Mouse (Mus musculus) heart, embryonic 14.5 days (tissue): ENCODE results near the gene BC051142. TPM values are rescaled to one million over a fixed set of nuclear protein-coding genes. Genes with fewer than 3 reads are reported as not detected.

Experiments used
- ATAC-seq: fragments of 200-750 bp; cut with Nextera tagmentation; 2 replicates; pipeline ENCODE4 v1.8.0; 2017; ENCODE audit warnings: low read depth, moderate TSS enrichment; ENCODE audit not compliant: insufficient number of reproducible peaks, insufficient read depth, low FRiP score
- H3K27ac ChIP-seq, 2 experiments: fragments of 200-500 bp in 1 of 2; fragments of 300-500 bp in 1 of 2; sonication (generic) in 1 of 2; replicated peaks in 1 of 2; 2 replicates each; pipeline ENCODE4 v1.5.1; 2012 to 2014; ENCODE audit warnings: low read depth in 2 of 2, low read length in 2 of 2, control low read depth in 1 of 2, mild to moderate bottlenecking in 1 of 2, mixed read lengths in 1 of 2; ENCODE audit not compliant: control insufficient read depth in 1 of 2, insufficient read depth in 1 of 2
- H3K27me3 ChIP-seq: fragments of 300-500 bp; sonication (generic); 2 replicates; pipeline ENCODE4 v1.6.1; 2014; ENCODE audit warnings: mild to moderate bottlenecking, low read length, control low read depth; ENCODE audit not compliant: control insufficient read depth, insufficient read depth
- H3K36me3 ChIP-seq: fragments of 300-500 bp; sonication (generic); 2 replicates; pipeline ENCODE4 v1.6.1; 2014; ENCODE audit warnings: mild to moderate bottlenecking, control low read depth, low read length, mixed read lengths; ENCODE audit not compliant: control insufficient read depth, insufficient read depth
- H3K4me1 ChIP-seq, 2 experiments: fragments of 200-500 bp in 1 of 2; fragments of 300-500 bp in 1 of 2; sonication (generic) in 1 of 2; 2 replicates each; pipeline ENCODE4 v1.6.1; 2012 to 2014; ENCODE audit warnings: low read length in 2 of 2, control low read depth in 1 of 2, mixed read lengths in 1 of 2; ENCODE audit not compliant: control insufficient read depth in 2 of 2, insufficient read depth in 2 of 2
- H3K4me2 ChIP-seq: fragments of 300-500 bp; sonication (generic); 2 replicates; pipeline ENCODE4 v1.6.1; 2014; ENCODE audit warnings: mild to moderate bottlenecking, low read length
- H3K4me3 ChIP-seq, 2 experiments: fragments of 200-500 bp in 1 of 2; fragments of 300-500 bp in 1 of 2; sonication (generic) in 1 of 2; 2 replicates each; pipeline ENCODE4 v1.5.1; 2012 to 2014; ENCODE audit warnings: low read length in 2 of 2, mild to moderate bottlenecking in 2 of 2, control low read depth in 1 of 2, low read depth in 1 of 2, moderate library complexity in 1 of 2; ENCODE audit not compliant: control insufficient read depth in 1 of 2, insufficient read depth in 1 of 2
- H3K9ac ChIP-seq: fragments of 300-500 bp; sonication (generic); 2 replicates; pipeline ENCODE4 v1.6.1; 2014; ENCODE audit warnings: mild to moderate bottlenecking, low read length
- H3K9me3 ChIP-seq: fragments of 300-500 bp; sonication (generic); 2 replicates; pipeline ENCODE4 v1.6.1; 2016; ENCODE audit warnings: low read length, control low read depth; ENCODE audit not compliant: control insufficient read depth
- WGBS: fragments of 180-500 bp; shearing (Covaris S2); extraction: QIAGEN DNeasy Blood & Tissue Kit; methylation state at CpG from one replicate; pipeline ENCODE4 v1.1.7; 2014; 5-methylcytosine and 5-hydroxymethylcytosine counted together
- polyA plus RNA-seq: library from polyadenylated mRNA; unstranded; fragments of >200 nt; fragmentation: Nextera tagmentation; extraction: Ambion mirVana; gene quantifications from 2 replicates; pipeline ENCODE4 v1.2.1, GENCODE M21; 2014

Gene BC051142
- polyA plus RNA-seq, 1 experiment from 2014 or later, result not detected

- Histone ChIP-seq H3K27me3 (peaks cover 8% of the 10 kb centered on the region), H3K4me1 (no peaks in the 10 kb centered on the region), H3K27ac (no peak overlapping the region), H3K9ac (no peak overlapping the region), H3K4me2 (peak overlapping the region; percentile 88), H3K9me3 (no peaks in the 10 kb centered on the region), H3K36me3 (no peaks in the 10 kb centered on the region), H3K4me3 (peak overlapping the region in 1 of 2 experiments; percentile 47; a peak in 1 of 4 replicates)
- ATAC-seq, result no peak
- 41% methylated on average over 4 of the region's 4 CpGs for WGBS
Measured at GRCm38 (mm10) chr17:34399394-34399715, 735 bp downstream of the BC051142 start.

DNA sequence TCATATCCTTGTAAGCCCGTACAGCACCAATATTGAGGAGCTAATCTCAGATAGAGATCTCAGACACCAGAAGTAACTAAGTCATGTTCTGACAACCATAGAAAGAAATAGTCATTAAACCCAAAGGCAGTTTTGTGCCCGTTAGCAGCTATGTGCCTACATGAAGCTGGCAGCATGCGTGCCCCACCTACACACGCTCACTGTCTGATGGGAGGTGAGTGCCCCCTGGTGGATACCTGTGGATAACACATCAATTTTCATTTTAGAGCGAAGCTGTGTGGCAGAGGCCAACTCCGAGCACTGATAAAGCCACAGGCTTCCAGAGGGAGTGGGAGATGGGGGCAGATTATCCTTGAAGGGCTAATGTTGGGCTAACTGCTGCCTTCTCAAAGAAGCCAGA is 12.5 kb downstream of the BC051142 start:
- H3K9me3 ChIP-seq, result no peaks in the 10 kb centered on the region
- H3K36me3 ChIP-seq, result no peaks in the 10 kb centered on the region
- ATAC-seq, result no peak
- no peak overlapping the region for H3K4me2 ChIP-seq
- no peak overlapping the region for H3K4me3 ChIP-seq
- H3K27ac ChIP-seq, result no peak overlapping the region
- 0 out of 2 replicates have a peak, but pooled peaks cover 7% of the 10 kb centered on the region for H3K27me3 ChIP-seq
- 20% methylated on average over 6 of the region's 6 CpGs for WGBS
- no peak overlapping the region for H3K9ac ChIP-seq
- H3K4me1 ChIP-seq, result no peaks in the 10 kb centered on the region

- Histone ChIP-seq H3K9me3 (no peaks in the 10 kb centered on the region), H3K4me2 (no peak overlapping the region), H3K27me3 (no peaks in the 10 kb centered on the region), H3K4me1 (no peaks in the 10 kb centered on the region), H3K9ac (no peak overlapping the region), H3K27ac (no peak overlapping the region), H3K36me3 (no peaks in the 10 kb centered on the region), H3K4me3 (no peak overlapping the region)
- ATAC-seq, result no peak
- 67% methylated on average over 7 of the region's 7 CpGs for WGBS
Measured at GRCm38 (mm10) chr17:34420014-34420413, 21.4 kb downstream of the BC051142 start.

DNA sequence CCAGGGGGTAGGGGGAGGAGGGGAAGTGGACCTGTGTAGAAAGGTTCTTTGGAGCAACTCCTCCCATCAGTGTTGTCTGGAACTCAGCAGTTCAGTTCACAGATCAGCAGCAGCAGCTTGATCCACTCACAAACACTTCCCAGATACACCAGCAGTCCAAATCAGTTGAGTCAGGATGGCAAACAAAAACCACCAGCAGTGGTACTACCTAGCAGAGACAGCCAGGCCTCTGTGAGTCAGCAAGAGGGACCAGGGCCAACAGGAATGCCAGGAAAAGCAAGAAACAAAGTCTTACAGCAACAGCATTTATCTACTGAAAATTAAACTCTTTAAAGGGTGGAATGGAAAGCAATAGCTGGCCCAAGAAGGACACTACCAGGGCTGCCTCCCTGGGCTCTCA is 29.0 kb downstream of the BC051142 start:
- no peak for ATAC-seq

DNA sequence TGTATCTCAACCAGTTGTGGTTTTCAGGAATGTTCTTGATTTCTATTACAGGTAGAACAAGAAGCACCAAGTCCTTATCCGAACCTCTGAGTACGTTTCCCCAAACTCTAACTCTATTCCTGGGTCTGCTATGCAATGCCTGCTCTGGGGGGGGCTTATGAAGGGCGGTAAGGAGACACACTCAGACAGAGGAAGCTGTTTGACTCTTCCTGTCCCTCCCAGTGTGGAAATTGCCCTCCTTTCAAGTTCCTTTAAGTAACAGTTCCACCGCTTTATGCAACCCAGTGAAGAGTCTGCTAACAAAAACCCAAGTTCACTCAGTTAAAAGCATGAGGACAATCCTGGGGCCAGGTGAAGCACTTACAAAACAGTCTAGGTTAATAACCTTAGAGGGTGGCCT is 38.5 kb downstream of the BC051142 start:
- Histone ChIP-seq H3K4me3 (no peak overlapping the region), H3K9ac (no peak overlapping the region), H3K27ac (no peak overlapping the region), H3K27me3 (no peaks in the 10 kb centered on the region), H3K4me2 (no peak overlapping the region), H3K9me3 (no peaks in the 10 kb centered on the region), H3K36me3 (no peaks in the 10 kb centered on the region), H3K4me1 (no peaks in the 10 kb centered on the region)
- no peak for ATAC-seq
- WGBS, result 49% methylated on average over 4 of the region's 4 CpGs

More for the DNA sequence above, 29.0 kb downstream of the BC051142 start:
- Histone ChIP-seq H3K9ac (no peak overlapping the region), H3K27ac (no peak overlapping the region), H3K9me3 (no peaks in the 10 kb centered on the region), H3K4me1 (no peaks in the 10 kb centered on the region), H3K4me2 (no peak overlapping the region), H3K27me3 (no peaks in the 10 kb centered on the region), H3K36me3 (no peaks in the 10 kb centered on the region), H3K4me3 (no peak overlapping the region)

GRCm38 (mm10) chr17:34437606-34438005 is 39.0 kb downstream of the BC051142 start:
- Histone ChIP-seq H3K27me3 (no peaks in the 10 kb centered on the region), H3K9ac (no peak overlapping the region), H3K9me3 (no peaks in the 10 kb centered on the region), H3K4me1 (no peaks in the 10 kb centered on the region), H3K4me3 (no peak overlapping the region), H3K27ac (no peak overlapping the region), H3K36me3 (no peaks in the 10 kb centered on the region), H3K4me2 (no peak overlapping the region)
- no peak for ATAC-seq
- WGBS, result 54% methylated on average over 7 of the region's 7 CpGs

- Histone ChIP-seq H3K4me3 (no peak overlapping the region), H3K4me2 (no peak overlapping the region), H3K27ac (no peak overlapping the region), H3K27me3 (no peaks in the 10 kb centered on the region), H3K9me3 (no peaks in the 10 kb centered on the region), H3K36me3 (no peaks in the 10 kb centered on the region), H3K4me1 (no peaks in the 10 kb centered on the region), H3K9ac (no peak overlapping the region)
- no peak for ATAC-seq
- 11% methylated on average over 1 of the region's 1 CpGs for WGBS
Measured at GRCm38 (mm10) chr17:34438588-34438987, 40.0 kb downstream of the BC051142 start.

- Histone ChIP-seq H3K4me3 (no peak overlapping the region), H3K4me1 (no peaks in the 10 kb centered on the region), H3K9me3 (no peaks in the 10 kb centered on the region), H3K36me3 (no peaks in the 10 kb centered on the region), H3K9ac (no peak overlapping the region), H3K27me3 (no peaks in the 10 kb centered on the region), H3K27ac (no peak overlapping the region), H3K4me2 (no peak overlapping the region)
- WGBS, result 38% methylated on average over 3 of the region's 3 CpGs
- no peak for ATAC-seq
Measured at GRCm38 (mm10) chr17:34439795-34440194, 41.2 kb downstream of the BC051142 start.
